Mouse (Mus musculus): ENCODE results near the gene Ninj2. TPM values are rescaled to one million over a fixed set of nuclear protein-coding genes. Genes with fewer than 3 reads are reported as not detected.
A peak's percentile ranks its signal among the peaks of the same experiment; 100 is the strongest.

Ninj2 gene
- polyA plus RNA-seq, 1 experiment from 2014 or later = not detected

DNA sequence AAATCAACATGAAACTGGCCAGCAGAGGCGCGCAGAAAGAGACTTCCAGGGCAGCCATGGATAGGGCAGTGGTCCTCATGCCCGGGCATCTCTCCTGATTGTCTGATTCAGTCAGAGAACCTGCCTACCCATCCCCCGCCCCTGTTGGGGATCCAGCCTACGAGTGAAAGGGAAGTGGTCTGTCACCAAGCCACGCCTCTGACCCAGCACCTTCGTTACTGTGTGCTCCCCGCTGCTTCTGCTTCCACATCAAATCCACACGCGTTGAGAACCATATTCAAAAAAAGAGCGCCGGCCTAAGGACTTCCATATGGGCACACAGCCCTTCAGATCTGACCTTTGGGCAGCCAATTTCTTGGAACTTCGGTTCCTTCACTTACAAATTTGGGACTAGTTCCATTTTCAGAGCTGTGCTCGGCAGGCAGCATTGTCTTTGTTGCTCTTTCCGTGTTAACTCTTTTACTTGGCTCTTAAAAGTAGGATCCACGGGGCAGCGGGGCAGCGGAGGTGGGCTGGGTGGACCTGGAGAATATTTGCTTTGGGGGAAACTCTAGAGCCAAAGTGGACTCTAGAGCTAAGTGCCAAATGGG is 94.5 kb downstream of the Ninj2 start:
- H3K9me3 ChIP-seq = no peaks in the 10 kb centered on the region
- no peaks in the 10 kb centered on the region for H3K36me3 ChIP-seq
- 17% methylated on average over 18 of the region's 18 CpGs for WGBS
- no peak overlapping the region for H3K4me3 ChIP-seq
- H3K27ac ChIP-seq (replicated peaks) = no peak overlapping the region
- ATAC-seq (ENCODE audit: low read depth) = no peak
- no peak overlapping the region for H3K9ac ChIP-seq
- peaks cover 18% of the 10 kb centered on the region for H3K4me1 ChIP-seq (replicated peaks)
- peak overlapping the region; percentile 42 for H3K4me2 ChIP-seq
- no peaks in the 10 kb centered on the region for H3K27me3 ChIP-seq

GRCm38 (mm10) chr6:120188376-120189235 is 95.5 kb downstream of the Ninj2 start:
- H3K27me3 ChIP-seq = no peaks in the 10 kb centered on the region
- 22% methylated on average over 24 of the region's 24 CpGs for WGBS
- no peak overlapping the region for H3K9ac ChIP-seq
- 0 out of 2 replicates have a peak overlapping the region, but pooled peaks have one; percentile 16 for H3K4me3 ChIP-seq
- ATAC-seq (ENCODE audit: low read depth) = 0 out of 2 replicates have a peak, but pooled peaks have one; percentile 30
- peaks cover 18% of the 10 kb centered on the region for H3K4me1 ChIP-seq (replicated peaks)
- H3K27ac ChIP-seq (replicated peaks) = no peak overlapping the region
- no peaks in the 10 kb centered on the region for H3K9me3 ChIP-seq
- H3K4me2 ChIP-seq = peak overlapping the region; percentile 42
- H3K36me3 ChIP-seq = no peaks in the 10 kb centered on the region

DNA sequence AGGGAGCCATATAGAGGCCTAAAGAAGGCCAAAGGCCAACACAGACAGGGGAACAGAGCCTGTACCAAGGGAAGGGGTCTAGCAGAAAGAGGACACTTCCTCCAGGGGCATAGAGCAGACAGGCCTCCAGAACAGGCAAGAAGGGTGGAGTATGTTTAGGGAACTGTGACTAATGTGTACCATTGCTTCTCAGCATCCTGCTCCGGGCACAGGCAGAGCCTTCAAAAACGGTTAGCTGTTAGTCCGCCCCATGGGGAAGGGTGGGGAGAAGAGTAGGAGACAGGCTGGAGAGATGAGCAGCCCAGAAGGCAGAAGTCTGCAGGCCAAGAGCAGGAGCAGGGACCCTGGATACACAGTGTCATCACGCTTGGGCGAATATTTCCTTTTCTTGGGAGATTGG is 96.1 kb downstream of the Ninj2 start:
- H3K4me3 ChIP-seq = no peak overlapping the region
- WGBS = 84% methylated on average over 5 of the region's 5 CpGs
- ATAC-seq (ENCODE audit: low read depth) = no peak
- peaks cover 18% of the 10 kb centered on the region for H3K4me1 ChIP-seq (replicated peaks)
- H3K36me3 ChIP-seq = no peaks in the 10 kb centered on the region
- no peak overlapping the region for H3K27ac ChIP-seq (replicated peaks)
- no peak overlapping the region for H3K9ac ChIP-seq
- no peaks in the 10 kb centered on the region for H3K9me3 ChIP-seq
- H3K27me3 ChIP-seq = no peaks in the 10 kb centered on the region
- no peak overlapping the region for H3K4me2 ChIP-seq

DNA sequence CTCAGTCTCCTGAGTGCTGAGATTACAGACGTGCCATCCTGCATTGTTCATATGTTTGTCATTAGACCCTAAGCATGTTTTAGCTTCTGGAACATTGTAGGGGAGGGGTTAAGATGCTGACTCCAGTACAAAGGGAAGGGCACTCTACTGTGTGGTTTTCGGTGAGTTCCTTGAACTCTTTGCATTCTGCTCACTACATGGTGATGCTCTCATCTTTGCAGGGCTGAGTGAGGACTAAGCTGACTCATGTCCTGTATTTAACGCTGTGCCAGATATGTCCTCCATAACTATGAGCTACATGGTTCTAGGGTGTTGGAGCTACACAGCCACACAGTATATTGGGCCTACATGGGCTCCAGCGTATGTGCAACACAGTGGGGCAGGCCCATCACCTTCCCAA is 97.2 kb downstream of the Ninj2 start:
- Histone ChIP-seq H3K4me2 (no peak overlapping the region), H3K4me3 (no peak overlapping the region), H3K9me3 (no peaks in the 10 kb centered on the region), H3K9ac (no peak overlapping the region), H3K36me3 (no peaks in the 10 kb centered on the region), H3K27ac (replicated peaks) (no peak overlapping the region), H3K27me3 (no peaks in the 10 kb centered on the region), H3K4me1 (replicated peaks) (peaks cover 18% of the 10 kb centered on the region)
- no peak for ATAC-seq (ENCODE audit: low read depth)
- WGBS = 93% methylated on average over 4 of the region's 4 CpGs

- Histone ChIP-seq H3K4me2 (no peak overlapping the region), H3K9me3 (no peaks in the 10 kb centered on the region), H3K36me3 (no peaks in the 10 kb centered on the region), H3K9ac (no peak overlapping the region), H3K4me3 (no peak overlapping the region), H3K27me3 (no peaks in the 10 kb centered on the region), H3K4me1 (replicated peaks) (peaks cover 18% of the 10 kb centered on the region), H3K27ac (replicated peaks) (no peak overlapping the region)
- 78% methylated on average over 4 of the region's 4 CpGs for WGBS
- no peak for ATAC-seq (ENCODE audit: low read depth)
Measured at GRCm38 (mm10) chr6:120190912-120191311, 97.8 kb downstream of the Ninj2 start.

GRCm38 (mm10) chr6:120191396-120192170 is 98.4 kb downstream of the Ninj2 start:
- no peaks in the 10 kb centered on the region for H3K27me3 ChIP-seq
- H3K27ac ChIP-seq (replicated peaks) = no peak overlapping the region
- H3K9me3 ChIP-seq = no peaks in the 10 kb centered on the region
- H3K4me1 ChIP-seq (replicated peaks) = peaks cover 18% of the 10 kb centered on the region
- H3K9ac ChIP-seq = no peak overlapping the region
- no peak for ATAC-seq (ENCODE audit: low read depth)
- 0 out of 2 replicates have a peak overlapping the region, but pooled peaks have one; percentile 29 for H3K4me2 ChIP-seq
- WGBS = 54% methylated on average over 7 of the region's 7 CpGs
- H3K4me3 ChIP-seq = no peak overlapping the region
- no peaks in the 10 kb centered on the region for H3K36me3 ChIP-seq

- no peak for ATAC-seq (ENCODE audit: low read depth)
Measured at GRCm38 (mm10) chr6:120192211-120192870, 99.2 kb downstream of the Ninj2 start.

DNA sequence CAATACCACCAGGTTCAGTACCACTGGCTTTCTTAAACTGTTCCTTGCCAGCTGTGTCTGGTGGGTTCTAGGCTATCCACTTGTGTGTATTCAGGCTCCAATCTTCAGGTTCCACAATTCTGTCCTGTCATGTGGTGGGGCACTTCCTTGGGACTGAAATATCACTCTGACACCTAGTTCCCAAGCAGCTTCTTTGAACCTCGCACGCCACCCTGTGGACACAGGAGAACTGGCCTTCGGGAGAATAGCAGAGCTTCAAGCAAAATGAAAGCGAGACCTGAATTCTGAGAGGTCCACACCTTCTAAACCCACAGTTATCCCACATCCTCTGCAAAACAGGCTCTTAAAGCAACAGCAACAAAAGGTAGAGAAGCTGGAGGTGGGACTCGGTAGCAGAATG is 100.0 kb downstream of the Ninj2 start:
- H3K4me3 ChIP-seq = no peak overlapping the region
- H3K4me1 ChIP-seq (replicated peaks) = peaks cover 14% of the 10 kb centered on the region
- 32% methylated on average over 5 of the region's 5 CpGs for WGBS
- H3K9ac ChIP-seq = no peak overlapping the region
- H3K27me3 ChIP-seq = no peaks in the 10 kb centered on the region
- no peaks in the 10 kb centered on the region for H3K36me3 ChIP-seq
- H3K27ac ChIP-seq (replicated peaks) = no peak overlapping the region
- ATAC-seq (ENCODE audit: low read depth) = no peak
- no peaks in the 10 kb centered on the region for H3K9me3 ChIP-seq
- H3K4me2 ChIP-seq = no peak overlapping the region

More at GRCm38 (mm10) chr6:120192211-120192870, 99.2 kb downstream of the Ninj2 start:
- H3K36me3 ChIP-seq = no peaks in the 10 kb centered on the region
- H3K4me2 ChIP-seq = peak overlapping the region; percentile 29; the same call in 1 of the 2 replicates
- H3K4me1 ChIP-seq (replicated peaks) = peaks cover 18% of the 10 kb centered on the region
- no peak overlapping the region for H3K4me3 ChIP-seq
- no peak overlapping the region for H3K9ac ChIP-seq
- H3K9me3 ChIP-seq = no peaks in the 10 kb centered on the region
- no peak overlapping the region for H3K27ac ChIP-seq (replicated peaks)
- H3K27me3 ChIP-seq = no peaks in the 10 kb centered on the region
- 15% methylated on average over 15 of the region's 15 CpGs for WGBS

DNA sequence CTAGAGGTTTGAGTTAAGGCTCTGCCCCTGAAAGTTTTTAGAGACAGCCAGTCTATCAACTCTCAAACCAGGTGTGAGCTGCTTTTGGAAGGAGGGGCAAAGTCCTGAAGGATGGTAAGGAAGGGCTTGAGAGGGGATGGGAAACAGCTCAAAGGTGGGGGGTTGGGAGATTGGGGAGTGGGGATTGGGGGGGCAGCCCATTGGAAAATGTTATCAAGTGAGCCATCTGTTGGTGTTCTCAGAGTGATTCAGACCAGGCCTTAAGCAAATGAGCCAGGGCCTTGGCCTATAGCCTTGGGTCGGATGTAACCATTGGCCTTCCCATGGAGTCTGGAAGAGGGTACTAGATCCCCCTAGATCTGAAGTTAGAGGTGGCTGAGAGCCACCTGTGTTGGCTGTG is 100.6 kb downstream of the Ninj2 start:
- no peaks in the 10 kb centered on the region for H3K36me3 ChIP-seq
- H3K27ac ChIP-seq (replicated peaks) = no peak overlapping the region
- no peak for ATAC-seq (ENCODE audit: low read depth)
- WGBS = 82% methylated on average over 1 of the region's 1 CpGs
- no peak overlapping the region for H3K4me3 ChIP-seq
- no peaks in the 10 kb centered on the region for H3K9me3 ChIP-seq
- no peak overlapping the region for H3K4me2 ChIP-seq
- H3K9ac ChIP-seq = no peak overlapping the region
- H3K27me3 ChIP-seq = no peaks in the 10 kb centered on the region
- peaks cover 9% of the 10 kb centered on the region for H3K4me1 ChIP-seq (replicated peaks)

DNA sequence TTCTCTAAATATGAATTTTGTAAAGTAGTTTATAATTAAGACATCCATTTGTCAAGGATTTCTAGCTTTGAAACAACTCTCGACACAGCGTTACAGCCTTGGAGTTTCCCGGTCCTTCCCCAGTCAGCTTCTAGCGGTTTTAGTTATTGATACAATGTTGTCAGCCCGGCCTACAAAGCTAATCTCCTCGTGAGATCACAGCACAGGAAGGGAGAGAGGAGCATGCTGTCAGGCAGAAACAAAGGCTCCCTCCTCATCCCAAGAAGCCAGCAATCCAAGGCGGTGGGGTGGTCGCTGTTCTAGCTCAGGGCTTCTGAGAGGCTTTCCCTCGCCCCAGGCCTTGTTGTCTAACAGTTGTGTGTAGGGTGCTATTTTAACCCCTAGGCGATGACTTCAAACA is 101.2 kb downstream of the Ninj2 start:
- H3K4me2 ChIP-seq = no peak overlapping the region
- H3K9ac ChIP-seq = no peak overlapping the region
- peaks cover 9% of the 10 kb centered on the region for H3K4me1 ChIP-seq (replicated peaks)
- H3K9me3 ChIP-seq = no peaks in the 10 kb centered on the region
- H3K27me3 ChIP-seq = no peaks in the 10 kb centered on the region
- no peaks in the 10 kb centered on the region for H3K36me3 ChIP-seq
- no peak for ATAC-seq (ENCODE audit: low read depth)
- H3K27ac ChIP-seq (replicated peaks) = no peak overlapping the region
- no peak overlapping the region for H3K4me3 ChIP-seq
- WGBS = 56% methylated on average over 10 of the region's 10 CpGs

GRCm38 (mm10) chr6:120194963-120195362 is 101.8 kb downstream of the Ninj2 start:
- H3K27ac ChIP-seq (replicated peaks) = no peak overlapping the region
- peaks cover 15% of the 10 kb centered on the region for H3K4me1 ChIP-seq (replicated peaks)
- H3K36me3 ChIP-seq = no peaks in the 10 kb centered on the region
- no peak for ATAC-seq (ENCODE audit: low read depth)
- H3K9me3 ChIP-seq = no peaks in the 10 kb centered on the region
- 30% methylated on average over 7 of the region's 7 CpGs for WGBS
- no peak overlapping the region for H3K4me2 ChIP-seq
- H3K4me3 ChIP-seq = no peak overlapping the region
- H3K27me3 ChIP-seq = no peaks in the 10 kb centered on the region
- no peak overlapping the region for H3K9ac ChIP-seq
